Comparison of ENCODE assay signal across 8 mouse cellular contexts in genomic region chr1:171043594-171044153, GRCm38 (mm10). TPM values are rescaled to one million over a fixed set of nuclear protein-coding genes. Genes with fewer than 3 reads are reported as not detected.
DNase-seq lines count a peak whose midpoint lies in the region; ATAC-seq and TF ChIP-seq lines count a peak whose summit lies in the region.

No protein-coding gene starts in this region.

- TF ChIP-seq POLR2A in cerebellum, adult 2 months (IDR thresholded peaks at IDR 0.05; ENCODE audit: borderline replicate concordance, insufficient read depth, low read length), result no peak
- no peak for TF ChIP-seq POLR2A in spleen, adult 2 months (IDR thresholded peaks at IDR 0.05; ENCODE audit: low read depth, low read length)
- TF ChIP-seq POLR2A in limb, embryonic 14.5 days (IDR thresholded peaks at IDR 0.05; ENCODE audit: borderline replicate concordance, extremely low read depth, insufficient read depth, insufficient read length), result no peak

- no peaks in the 10 kb centered on the region for H3K36me3 ChIP-seq in spleen, adult 2 months (ENCODE audit: control insufficient read depth, insufficient read depth, low read length)
- H3K36me3 ChIP-seq in limb, embryonic 14.5 days (ENCODE audit: control insufficient read depth, insufficient read depth, low read length), result no peaks in the 10 kb centered on the region

- H3K9me3 ChIP-seq in limb, embryonic 14.5 days (ENCODE audit: control insufficient read depth, low read length), result no peaks in the 10 kb centered on the region

- TF ChIP-seq CTCF in cerebellum, adult 2 months (IDR thresholded peaks at IDR 0.05; ENCODE audit: borderline replicate concordance, insufficient read depth, low read depth, low read length), result no peak
- TF ChIP-seq CTCF in spleen, adult 2 months (IDR thresholded peaks at IDR 0.05; ENCODE audit: extremely low read depth, insufficient read depth, insufficient read length, insufficient replicate concordance), result no peak

- H3K4me3 ChIP-seq in cerebellum, adult 2 months (replicated peaks; ENCODE audit: insufficient read depth, low read depth, low read length), result peak overlapping the region; percentile 95
- peak overlapping the region; percentile 27; the same call in 1 of the 2 replicates for H3K4me3 ChIP-seq in spleen, adult 2 months (ENCODE audit: extremely low read depth, insufficient read depth, insufficient read length)
- peak overlapping the region; percentile 65 for H3K4me3 ChIP-seq in limb, embryonic 14.5 days (replicated peaks; ENCODE audit: low read length)

- H3K9ac ChIP-seq in limb, embryonic 14.5 days (ENCODE audit: low read depth, low read length, severe bottlenecking), result 0 out of 2 replicates have a peak overlapping the region, but pooled peaks have one; percentile 51

- peak overlapping the region; percentile 44 for H3K4me2 ChIP-seq in limb, embryonic 14.5 days (replicated peaks; ENCODE audit: low read depth, low read length, severe bottlenecking)

- 71% methylated on average over 3 of the region's 3 CpGs for WGBS in cerebellum, adult 2 months
- 82% methylated on average over 3 of the region's 3 CpGs for WGBS in spleen, adult 2 months
- 57% methylated on average over 3 of the region's 3 CpGs for WGBS in limb, embryonic 14.5 days

- H3K27ac ChIP-seq in cerebellum, adult 2 months (ENCODE audit: insufficient read depth, low read length), result no peak overlapping the region
- no peak overlapping the region for H3K27ac ChIP-seq in spleen, adult 2 months (ENCODE audit: insufficient read depth, low read length)
- peak overlapping the region; percentile 76; the same call in 1 of the 2 replicates for H3K27ac ChIP-seq in limb, embryonic 14.5 days (replicated peaks; ENCODE audit: low read depth, low read length)

- no peaks in the 10 kb centered on the region for H3K27me3 ChIP-seq in cerebellum, adult 2 months (ENCODE audit: control insufficient read depth, insufficient read depth, low read length)
- H3K27me3 ChIP-seq in spleen, adult 2 months (ENCODE audit: control insufficient read depth, insufficient read depth, low read length), result no peaks in the 10 kb centered on the region
- H3K27me3 ChIP-seq in limb, embryonic 14.5 days (ENCODE audit: control insufficient read depth, insufficient read depth, low read length), result no peaks in the 10 kb centered on the region

- H3K4me1 ChIP-seq in cerebellum, adult 2 months (ENCODE audit: control insufficient read depth, insufficient read depth, low read length), result no peaks in the 10 kb centered on the region
- no peaks in the 10 kb centered on the region for H3K4me1 ChIP-seq in spleen, adult 2 months (ENCODE audit: control insufficient read depth, insufficient read depth, insufficient read length)
- H3K4me1 ChIP-seq in limb, embryonic 14.5 days (ENCODE audit: control insufficient read depth, insufficient read depth, low read length), result no peaks in the 10 kb centered on the region

- peak in 1 of 2 experiments; percentile 14 for DNase-seq in cerebellum, adult 2 months
- no peak for DNase-seq in spleen, adult 2 months (ENCODE audit: low read depth in 1 of 2, low spot score in 2 of 2)
- DNase-seq in spleen, postnatal 4 days (ENCODE audit: low spot score in 2 of 2), result no peak
- DNase-seq in limb, embryonic 14.5 days (ENCODE audit: low spot score), result no peak
- no peak for DNase-seq in adrenal gland, postnatal 10 days
- no peak for DNase-seq in right cerebral cortex, adult 2 months (ENCODE audit: low spot score in 2 of 2)
- DNase-seq in layer of hippocampus, postnatal 14 days (ENCODE audit: low spot score in 2 of 2), result no peak

- ATAC-seq in cerebellum, adult (ENCODE audit: insufficient number of reproducible peaks, low FRiP score, low TSS enrichment), result no peak
- ATAC-seq in limb, embryonic 14.5 days (ENCODE audit: low FRiP score, low read depth), result no peak

RNA-seq across cellular contexts. Expression of gene Fcgr3, which starts 21.1 kb away (rescaled TPM):
- polyA plus RNA-seq in cerebellum, adult 2 months (2012; rRNA removed), result 5.2 and 6.0 TPM in 2 replicates
- polyA plus RNA-seq in spleen, adult 2 months (2012; rRNA removed), result 20.6 and 24.5 TPM in 2 replicates
- polyA plus RNA-seq in limb, embryonic 14.5 days (2012; rRNA removed), result 12.8 and 13.7 TPM in 2 replicates
- 17.6 and 19.7 TPM in 2 replicates for polyA plus RNA-seq in limb, embryonic 14.5 days (2014; fragmentation: Nextera tagmentation; extraction: Ambion mirVana)
- total RNA-seq in adrenal gland, postnatal 10 days (2021), result 10 to 100 TPM in 1 of 2 experiments, 1 to 10 TPM in 1; 9.8 to 10.4 TPM
- total RNA-seq in layer of hippocampus, postnatal 14 days (2021), result 10 to 100 TPM; 10.2 to 11.6 TPM

RNA-seq across cellular contexts. Expression of gene Fcgr4, which starts 25.0 kb away (rescaled TPM):
- polyA plus RNA-seq in cerebellum, adult 2 months (2012; rRNA removed), result 0.18 and 0.22 TPM in 2 replicates
- 7.6 and 11.4 TPM in 2 replicates for polyA plus RNA-seq in spleen, adult 2 months (2012; rRNA removed)
- polyA plus RNA-seq in limb, embryonic 14.5 days (2012; rRNA removed), result 0.75 and 1.2 TPM in 2 replicates
- polyA plus RNA-seq in limb, embryonic 14.5 days (2014; fragmentation: Nextera tagmentation; extraction: Ambion mirVana), result 0.59 and 0.79 TPM in 2 replicates
- 1 to 10 TPM in 1 of 2 experiments, under 1 TPM in 1; 0.85 to 1.2 TPM for total RNA-seq in adrenal gland, postnatal 10 days (2021)
- not detected for total RNA-seq in layer of hippocampus, postnatal 14 days (2021)

Comparison
In these comparisons a context has a peak if more than half of its experiments do, and no peak if none do; other contexts are left out.
1. H3K4me3 ChIP-seq: peak in every context shown above with its lines; median percentile 95 in cerebellum, adult 2 months; 65 in limb, embryonic 14.5 days; 27 in spleen, adult 2 months.